Mouse (Mus musculus) right cerebral cortex, postnatal 14 days (tissue): Measurements from ENCODE around the gene Tatdn2.
"Not testable (repeated sequence)": the region's sequence is repeated elsewhere in the genome, so short reads cannot be mapped to it uniquely, and the experiment has no call there.

Source experiments
- DNase-seq: peaks from one replicate; pipeline ENCODE4 v3.0.0; 2022

Tatdn2 gene

DNA sequence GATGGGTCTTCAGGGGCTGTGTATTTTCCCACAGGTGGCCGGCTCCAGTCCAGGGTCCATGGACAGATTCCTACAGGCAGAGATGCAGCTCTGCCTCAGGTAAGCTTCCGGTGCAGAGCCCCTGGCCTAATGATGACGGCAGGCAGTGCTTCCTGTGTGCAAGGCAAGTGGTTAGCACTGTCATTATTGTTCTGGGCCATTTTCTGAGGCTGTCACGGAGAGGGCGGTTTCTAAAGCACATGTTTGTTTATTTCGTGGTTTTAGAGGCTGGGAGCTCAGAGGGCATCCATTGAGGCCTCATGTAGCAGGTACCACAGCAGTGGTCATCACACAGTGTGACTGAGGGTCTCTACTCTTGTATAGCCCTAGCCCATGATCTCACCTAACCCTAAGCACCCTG, 23.9 kb upstream of the Tatdn2 start:
- no peak for DNase-seq

DNA sequence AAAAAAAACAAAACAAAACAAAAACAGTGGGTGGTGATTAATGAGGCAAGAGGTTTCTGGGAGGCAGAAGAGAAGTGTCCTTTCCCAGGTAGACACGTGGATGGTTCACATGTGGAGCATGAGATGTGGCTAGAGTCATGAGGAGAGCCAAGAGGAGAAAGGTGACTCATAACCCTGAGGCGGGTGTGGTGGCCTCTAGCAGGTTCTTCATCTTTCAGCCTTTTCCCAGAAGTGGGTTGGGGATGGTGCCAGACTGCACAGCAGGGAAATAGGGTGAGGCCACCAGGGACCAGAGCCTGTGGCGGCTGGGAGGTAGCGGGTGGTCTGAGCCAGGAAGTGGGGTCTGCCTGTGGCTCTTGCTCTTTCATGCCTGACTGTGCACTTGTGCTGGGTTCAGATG, 21.6 kb upstream of the Tatdn2 start:
- DNase-seq, result no peak

- no peak for DNase-seq
Measured at GRCm38 (mm10) chr6:113675991-113676390, 20.9 kb upstream of the Tatdn2 start.

DNA sequence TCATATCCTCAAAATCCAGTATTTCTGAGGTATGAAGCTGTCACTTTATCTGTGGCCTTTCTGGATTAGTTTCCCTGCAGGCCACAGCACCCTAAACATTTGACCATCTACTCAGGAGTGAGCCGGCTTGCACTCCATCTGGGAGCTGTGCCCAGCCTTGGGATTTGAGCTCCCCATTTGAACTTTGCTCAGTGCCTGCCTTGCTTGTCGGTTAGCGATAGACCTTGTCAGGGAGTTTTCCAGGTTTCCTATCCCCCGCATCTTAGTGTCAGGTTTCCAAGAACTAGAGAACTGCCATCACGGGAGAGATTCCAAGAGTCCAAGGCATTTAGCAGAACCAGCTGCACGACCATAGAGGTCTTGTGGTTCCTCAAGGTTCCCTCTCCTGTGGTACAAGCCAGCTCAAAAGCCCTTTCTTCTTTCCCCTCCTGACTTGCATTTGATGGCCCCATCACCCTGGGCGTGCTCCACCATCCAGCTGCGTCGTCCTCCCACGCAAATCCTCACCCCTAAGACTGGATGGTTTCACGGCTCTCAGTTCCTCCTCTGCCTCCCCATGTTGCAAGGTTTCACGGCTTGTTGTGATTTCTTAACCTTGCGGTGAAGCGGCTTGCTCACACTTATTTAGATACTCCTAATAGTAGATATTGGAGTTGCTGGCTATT, 19.6 kb upstream of the Tatdn2 start:
- no peak for DNase-seq

DNA sequence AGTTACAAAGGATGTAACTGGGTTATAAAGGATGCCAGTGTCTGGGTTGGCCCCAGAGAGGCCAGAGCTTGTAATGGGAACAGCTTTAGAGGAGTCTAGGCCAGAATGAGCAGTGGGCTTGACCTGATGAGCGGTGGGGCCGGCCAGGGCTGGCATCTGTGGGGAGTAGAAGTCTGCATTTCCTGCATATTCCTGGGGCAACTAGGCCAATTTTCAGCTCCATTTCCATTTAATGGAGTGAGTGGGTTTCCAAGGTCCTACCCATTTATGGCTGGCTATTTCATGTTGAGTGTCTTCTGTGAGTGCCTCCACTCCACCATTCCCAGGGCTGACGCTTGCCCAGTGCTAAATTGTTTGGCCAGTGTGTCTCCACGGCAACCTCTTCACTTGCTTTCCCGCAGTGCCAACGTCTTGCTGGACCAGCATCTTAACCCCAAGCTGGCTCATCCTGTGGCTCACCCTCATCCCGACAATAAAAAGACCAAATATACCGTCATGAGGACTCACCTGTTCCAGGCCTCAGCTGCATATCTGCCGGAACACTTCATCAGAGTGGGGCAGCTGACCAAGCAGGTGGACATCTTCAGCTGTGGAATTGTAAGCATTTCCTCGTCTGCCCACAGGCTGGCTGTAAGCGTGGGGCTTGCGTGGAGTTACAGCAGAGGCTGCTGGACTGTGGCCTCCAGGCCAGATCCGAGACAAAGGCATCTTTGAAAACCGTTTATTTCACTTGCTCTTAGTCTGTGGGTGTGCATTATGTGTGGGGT, 18.4 kb upstream of the Tatdn2 start:
- DNase-seq, result no peak

GRCm38 (mm10) chr6:113679993-113680566, 16.8 kb upstream of the Tatdn2 start:
- DNase-seq, result no peak

- DNase-seq, result peak; percentile 85
Measured at GRCm38 (mm10) chr6:113681271-113681670, 15.6 kb upstream of the Tatdn2 start.

DNA sequence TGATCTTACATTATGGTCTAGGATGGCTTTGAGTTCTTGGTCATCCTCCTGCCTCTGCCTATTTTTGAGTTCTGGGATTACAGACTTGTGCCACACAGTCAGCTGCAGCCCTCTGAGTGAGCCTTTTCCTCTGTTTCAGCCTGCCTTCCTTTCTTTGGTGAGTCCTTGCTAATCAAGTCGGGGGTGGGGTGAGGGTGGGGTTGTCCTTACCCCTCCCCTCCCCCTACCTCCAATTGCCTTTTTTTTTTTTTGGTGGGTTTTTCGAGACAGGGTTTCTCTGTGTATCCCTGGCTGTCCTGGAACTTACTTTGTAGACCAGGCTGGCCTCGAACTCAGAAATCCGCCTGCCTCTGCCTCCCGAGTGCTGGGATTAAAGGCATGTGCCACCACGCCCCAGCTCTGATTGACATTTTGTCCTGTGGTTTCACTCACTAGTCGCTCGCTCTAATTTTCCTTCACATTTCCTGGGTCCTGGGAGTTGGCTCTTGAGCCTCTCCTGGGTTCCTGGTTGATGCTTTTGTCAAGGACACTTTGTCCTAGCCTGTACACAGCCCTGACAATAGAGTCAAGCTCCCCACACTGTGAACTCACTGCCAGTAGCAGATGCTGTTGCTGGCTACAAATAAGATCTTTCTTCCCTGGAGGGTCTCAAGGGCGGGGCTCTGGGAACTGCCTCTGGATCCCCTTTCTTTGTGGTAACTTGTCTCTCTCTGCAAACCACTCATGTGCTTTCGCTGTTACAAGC, 13.6 kb upstream of the Tatdn2 start:
- no peak for DNase-seq

GRCm38 (mm10) chr6:113686551-113687125, 10.2 kb upstream of the Tatdn2 start:
- no peak for DNase-seq

GRCm38 (mm10) chr6:113690008-113690399, 6.8 kb upstream of the Tatdn2 start:
- DNase-seq, result no peak

- DNase-seq, result no peak
Measured at GRCm38 (mm10) chr6:113690400-113691083, 6.3 kb upstream of the Tatdn2 start.

DNA sequence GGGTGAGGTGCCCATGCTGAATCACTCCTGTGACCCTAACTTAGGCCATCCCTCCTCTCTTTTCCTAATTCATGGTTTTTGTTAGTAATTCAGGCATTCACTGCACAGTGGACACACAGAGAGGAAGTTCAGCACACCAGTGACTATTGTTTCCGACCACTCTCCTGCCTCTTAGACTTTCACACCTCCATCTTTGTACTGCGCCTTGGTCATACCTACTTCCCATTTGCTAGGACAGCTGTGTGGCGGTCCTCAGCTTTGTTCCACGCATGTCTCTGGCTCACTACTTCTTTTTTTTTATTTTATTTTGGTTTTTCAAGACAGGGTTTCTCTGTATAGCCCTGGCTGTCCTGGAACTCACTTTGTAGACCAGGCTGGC, 5.8 kb upstream of the Tatdn2 start:
- DNase-seq, result no peak

DNA sequence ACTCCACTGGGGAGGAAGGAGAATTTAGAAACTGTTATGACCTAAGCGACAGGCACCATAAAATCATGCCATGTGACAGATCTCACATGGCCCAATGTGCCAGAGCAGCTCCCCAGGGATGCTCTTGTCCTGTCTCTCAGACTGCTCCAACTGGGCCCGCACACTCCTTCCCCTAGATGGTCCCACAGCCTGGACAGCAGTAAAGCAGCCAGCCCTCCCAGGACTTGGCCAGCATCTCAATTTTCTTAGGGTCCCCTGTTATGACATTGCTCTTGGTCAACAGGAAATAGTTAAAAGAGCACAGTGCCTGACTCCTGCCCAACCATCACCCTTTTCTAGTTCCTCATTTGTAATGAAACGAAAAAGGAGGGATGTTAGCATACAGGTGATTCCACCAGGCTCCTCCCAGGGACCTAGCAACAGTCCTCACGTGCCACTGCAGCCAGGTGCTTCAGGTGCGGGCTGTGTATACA, 4.2 kb upstream of the Tatdn2 start:
- no peak for DNase-seq

GRCm38 (mm10) chr6:113693377-113693776, 3.5 kb upstream of the Tatdn2 start:
- DNase-seq, result no peak

GRCm38 (mm10) chr6:113695203-113695602, 1.6 kb upstream of the Tatdn2 start:
- DNase-seq, result no peak

DNA sequence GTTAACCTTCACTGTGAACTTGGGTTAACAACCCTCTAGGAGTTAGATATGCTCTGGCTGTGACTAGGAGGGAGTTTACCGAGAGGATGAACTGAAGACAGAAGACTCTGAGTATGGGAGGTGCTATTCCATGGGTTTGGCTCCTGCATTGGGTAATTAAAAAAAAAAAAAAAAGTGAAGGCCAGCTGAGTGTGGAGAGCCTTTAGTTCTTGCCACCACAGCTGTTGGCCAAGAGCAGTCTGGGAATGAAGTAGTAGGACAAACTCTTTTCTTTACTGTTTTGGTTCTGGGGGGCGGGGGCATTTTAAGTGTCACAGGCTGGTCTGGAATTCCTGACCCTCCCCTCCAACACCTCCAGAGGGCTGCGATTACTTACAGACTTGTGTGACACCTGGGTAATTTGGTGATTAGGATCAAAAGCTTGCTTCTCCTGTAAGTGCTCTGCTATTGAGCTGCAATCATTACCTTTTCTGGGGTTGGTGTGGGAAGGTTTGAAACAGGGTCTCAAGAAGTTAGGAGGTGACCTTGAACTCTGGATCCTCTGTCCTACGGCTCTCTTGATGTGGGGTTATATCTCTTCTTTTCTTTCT, 989 bp upstream of the Tatdn2 start:
- no peak for DNase-seq

DNA sequence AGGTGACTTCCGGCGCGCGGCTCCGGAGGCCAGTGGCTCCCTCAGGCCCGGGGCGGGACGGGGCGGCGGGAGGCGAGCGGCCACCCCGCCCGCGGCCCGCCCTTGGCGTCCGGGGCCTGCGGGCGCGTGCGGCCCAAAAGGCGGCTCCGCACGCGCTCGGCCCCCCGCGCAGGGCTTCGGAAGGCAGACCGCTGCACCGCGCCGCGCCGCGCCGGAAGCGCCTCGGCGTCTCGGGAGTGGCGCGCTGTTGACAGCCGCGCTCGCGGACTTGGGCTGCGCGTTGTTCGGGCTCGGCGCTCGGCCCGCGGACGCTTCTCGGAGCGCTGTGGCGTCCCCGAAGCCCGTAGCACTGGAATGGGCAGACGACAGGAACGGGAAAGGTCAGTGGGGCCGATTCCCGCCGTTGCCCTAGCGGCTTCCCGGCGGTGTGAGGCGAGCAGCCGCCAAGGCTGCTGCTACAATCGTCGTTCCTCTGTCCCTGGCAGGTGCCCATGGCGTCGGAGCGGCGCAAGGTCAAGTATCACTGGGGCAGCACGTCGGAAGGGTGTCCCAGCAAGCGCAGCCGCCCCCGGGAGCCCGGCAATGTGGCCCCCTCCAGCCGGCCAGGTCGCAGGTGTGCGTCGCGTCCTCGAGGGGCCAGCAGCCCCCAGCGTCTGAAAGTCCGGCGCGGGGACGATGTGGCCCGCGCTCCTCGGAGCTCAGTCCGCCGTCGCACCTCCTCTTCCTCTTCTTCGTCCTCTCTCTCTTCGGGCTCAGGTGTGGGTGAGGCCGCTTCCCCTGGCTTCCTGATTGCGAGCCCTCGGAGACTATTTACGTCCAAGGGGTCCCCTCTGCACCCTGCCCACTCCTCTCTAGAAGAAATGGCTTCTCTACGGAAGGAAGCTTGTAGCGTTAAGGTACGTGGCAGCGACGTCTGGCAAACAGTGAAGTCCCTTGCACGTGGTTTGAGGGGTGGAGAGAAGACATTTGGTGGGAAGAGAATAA, 664 bp downstream of the Tatdn2 start:
- DNase-seq, result peak; percentile 26

GRCm38 (mm10) chr6:113712718-113713117, 15.9 kb downstream of the Tatdn2 start:
- DNase-seq, result no peak

DNA sequence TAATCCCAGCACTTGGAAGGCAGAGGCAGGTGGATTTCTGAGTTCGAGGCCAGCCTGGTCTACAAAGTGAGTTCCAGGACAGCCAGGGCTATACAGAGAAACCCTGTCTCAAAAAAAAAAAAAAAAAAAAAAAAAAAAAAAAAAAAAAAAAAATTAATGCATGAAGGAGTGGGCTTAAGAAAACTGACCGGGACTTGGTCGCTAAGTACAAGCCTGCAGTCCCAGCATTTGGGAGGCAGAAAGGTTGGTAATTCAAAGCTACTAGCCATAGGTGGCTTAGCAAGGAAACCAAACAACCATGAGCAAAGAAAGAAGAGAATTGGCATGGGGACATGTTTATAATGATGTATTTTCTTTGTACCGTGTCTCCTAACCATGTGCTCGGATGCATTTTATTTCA, 16.5 kb downstream of the Tatdn2 start:
- DNase-seq, result not testable (repeated sequence)

GRCm38 (mm10) chr6:113714276-113714675, 17.4 kb downstream of the Tatdn2 start:
- no peak for DNase-seq

- DNase-seq, result no peak
Measured at GRCm38 (mm10) chr6:113714797-113715196, 17.9 kb downstream of the Tatdn2 start.
